Mouse (Mus musculus) layer of hippocampus, adult 6 months (tissue): ENCODE measurements around the gene Olfr1136. TPM values are rescaled to one million over a fixed set of nuclear protein-coding genes. Genes with fewer than 3 reads are reported as not detected.

Experiments
- long read RNA-seq, 2 experiments: library from polyadenylated mRNA; unstranded; transcript quantifications; one replicate each; pipeline ENCODE4 v2.0.0; 2019 to 2020
- polyA plus RNA-seq: library from polyadenylated mRNA; unstranded; fragments of <200 nt; fragmentation: Nextera tagmentation; gene quantifications from 2 replicates; pipeline ENCODE4 v1.2.3, GENCODE M21; 2021

Gene Olfr1136
- polyA plus RNA-seq = not detected in 2 replicates
- long read RNA-seq, experiment 1 = 0 reads
- long read RNA-seq, experiment 2 = 0 reads

DNA sequence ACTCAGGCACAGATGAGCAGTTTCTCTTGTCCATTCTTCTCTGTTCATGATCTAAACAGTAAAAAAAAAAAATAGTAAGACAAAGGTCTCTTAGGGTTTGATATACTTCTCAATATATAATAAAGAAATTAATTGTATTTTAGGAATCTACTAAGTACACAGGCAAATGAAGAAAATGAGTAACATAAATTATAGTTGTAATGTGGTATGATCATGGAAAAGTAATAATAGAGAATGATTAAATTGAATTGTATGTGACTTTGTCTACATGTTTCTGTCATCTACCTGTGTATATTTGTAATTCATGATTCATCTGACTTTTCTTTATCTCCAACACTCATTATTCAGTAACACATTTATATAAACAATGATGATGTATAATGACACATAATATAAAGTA, at the start of gene Olfr1136:
TSS of gene Olfr1136 (minus strand) at position 101 of the 400 bp plus-strand sequence.

DNA sequence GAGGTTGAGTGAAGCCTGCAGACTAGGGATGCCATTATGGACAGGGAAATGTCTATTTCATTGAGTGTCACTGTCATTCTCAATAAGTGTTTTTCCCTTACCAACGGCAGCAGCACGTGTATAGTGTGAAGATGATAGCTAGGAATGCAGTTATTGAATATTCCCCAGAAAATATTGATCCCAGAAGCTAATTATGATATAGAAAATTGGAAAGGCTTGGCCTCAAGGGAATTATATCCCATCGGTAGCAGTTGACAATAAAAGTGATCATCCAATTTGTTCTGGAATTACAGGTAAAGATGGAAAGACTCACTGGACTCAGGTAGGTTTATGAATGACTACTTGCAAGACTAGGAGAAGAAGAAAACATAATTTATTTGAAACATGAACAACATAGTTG, 49.7 kb upstream of the Olfr1136 start, which contains the start of gene Olfr1140:
TSS of gene Olfr1140 (plus strand) at position 301 of the 400 bp plus-strand sequence.

DNA sequence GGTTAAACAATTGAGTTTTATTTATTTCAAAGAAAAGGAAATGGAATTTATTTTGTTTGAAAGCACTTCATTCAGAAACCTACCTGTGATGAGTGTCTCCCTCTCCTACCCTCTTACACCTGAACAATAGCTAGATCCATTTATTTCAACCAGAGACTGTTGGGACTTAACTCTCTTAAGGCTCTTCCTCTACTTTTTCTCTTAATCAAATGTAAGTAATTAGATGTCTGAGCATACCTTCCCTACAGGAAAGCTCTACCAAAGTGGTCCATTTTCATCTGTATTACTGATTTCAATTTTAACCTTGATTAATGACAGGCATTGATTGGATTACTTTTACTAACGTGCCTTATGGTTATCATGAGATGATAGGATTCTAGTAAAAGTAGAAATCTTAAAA, 46.1 kb upstream of the Olfr1136 start, which contains the start of gene Olfr1138:
TSS of gene Olfr1138 (minus strand) at position 101 of the 400 bp plus-strand sequence.

DNA sequence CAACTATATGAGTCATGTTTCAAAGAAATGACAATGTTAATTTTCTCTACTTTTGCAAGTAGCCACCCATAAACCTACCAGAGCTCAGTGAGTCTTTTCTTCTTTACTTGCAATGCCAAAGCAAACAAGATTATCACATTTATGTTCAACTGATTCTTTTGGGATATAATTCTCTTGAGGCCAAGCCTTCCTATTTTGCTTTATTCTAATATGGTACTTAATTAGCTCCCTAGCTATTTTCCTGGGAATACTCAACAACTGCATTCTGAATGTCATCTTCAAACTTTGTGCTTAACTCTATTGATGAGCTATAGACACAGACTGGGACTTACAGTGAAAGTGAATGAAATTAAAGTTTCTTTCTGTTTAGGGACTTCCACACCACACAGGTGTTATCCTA, 19.3 kb upstream of the Olfr1136 start, which contains the start of gene Olfr1137:
TSS of gene Olfr1137 (minus strand) at position 101 of the 400 bp plus-strand sequence.

DNA sequence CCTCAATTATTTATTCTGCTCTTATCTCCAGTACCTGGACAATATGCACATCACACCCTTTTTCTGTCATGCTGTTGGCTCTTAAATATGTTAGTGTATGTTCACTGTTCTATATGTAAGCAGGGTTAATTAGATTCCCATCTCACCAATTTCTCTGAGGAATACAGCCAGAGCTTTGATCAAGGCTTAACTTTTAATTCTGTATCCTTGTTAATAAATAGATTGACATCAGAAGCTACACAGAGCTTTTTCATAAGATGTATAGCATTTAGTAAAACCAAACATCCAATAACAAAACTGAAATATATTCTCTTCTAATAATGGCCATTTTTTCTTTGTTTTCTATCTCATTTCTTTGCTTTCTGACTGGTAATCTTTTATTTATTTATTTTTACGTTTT, 20.2 kb downstream of the Olfr1136 start, which contains the start of gene Olfr1135:
TSS of gene Olfr1135 (minus strand) at position 101 of the 400 bp plus-strand sequence.

DNA sequence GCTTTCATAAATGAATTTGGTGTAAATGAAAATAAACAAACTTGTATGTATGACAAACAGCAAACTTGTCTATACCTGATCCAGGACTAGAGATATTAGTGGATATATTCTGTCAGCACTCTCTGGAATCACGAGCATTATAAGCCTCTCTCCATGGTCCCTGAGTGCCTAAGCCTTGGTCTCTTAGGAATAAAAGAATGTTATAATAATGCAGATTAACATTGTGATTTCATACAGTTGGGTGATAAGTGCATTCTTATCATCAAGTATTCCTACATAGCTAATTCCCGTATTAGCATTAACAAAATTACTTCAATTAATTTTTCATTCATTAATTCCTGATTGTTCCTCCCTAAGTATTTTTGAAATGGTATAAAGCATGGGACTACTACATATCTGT, 35.4 kb downstream of the Olfr1136 start, which contains the start of gene Olfr1134:
TSS of gene Olfr1134 (minus strand) at position 101 of the 400 bp plus-strand sequence.

DNA sequence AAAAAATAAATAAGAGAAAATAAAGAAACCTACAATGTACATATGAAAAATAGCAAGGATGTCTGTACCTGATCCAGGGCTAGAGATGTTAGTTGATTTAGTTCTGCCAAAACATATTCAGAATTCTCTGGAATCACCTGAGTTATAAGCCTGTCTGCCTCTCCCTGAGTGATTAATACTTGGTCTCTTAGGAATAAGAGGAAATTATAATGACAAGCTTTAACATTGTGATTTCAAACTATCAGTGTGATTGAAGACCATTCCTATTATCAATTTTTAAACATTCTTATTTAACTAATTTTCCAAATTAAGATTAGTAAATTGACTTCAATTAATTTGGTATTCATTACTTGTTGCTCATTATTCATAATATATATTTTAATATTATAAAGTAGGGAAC, 46.5 kb downstream of the Olfr1136 start, which contains the start of gene Olfr1133:
TSS of gene Olfr1133 (minus strand) at position 101 of the 400 bp plus-strand sequence.

Other genes starting within 250 kb of the Olfr1136 start
- not detected in 2 replicates for gene Olfr1126, start 240.0 kb downstream of the Olfr1136 start, polyA plus RNA-seq
- gene Pramel7, start 196.9 kb downstream of the Olfr1136 start, polyA plus RNA-seq = not detected in 2 replicates
- gene Pramel6, start 187.4 kb downstream of the Olfr1136 start, polyA plus RNA-seq = not detected in 2 replicates
- gene Olfr153, start 162.2 kb downstream of the Olfr1136 start, polyA plus RNA-seq = not detected in 2 replicates
- not detected in 2 replicates for gene Olfr1128, start 148.4 kb downstream of the Olfr1136 start, polyA plus RNA-seq
- not detected in 2 replicates for gene Olfr1129, start 120.0 kb downstream of the Olfr1136 start, polyA plus RNA-seq
- not detected in 2 replicates for gene Olfr1130, start 87.7 kb downstream of the Olfr1136 start, polyA plus RNA-seq
- gene Olfr1131, start 66.8 kb downstream of the Olfr1136 start, polyA plus RNA-seq = not detected in 2 replicates
- gene Olfr1132, start 56.4 kb downstream of the Olfr1136 start, polyA plus RNA-seq = not detected in 2 replicates
- gene Olfr1133, start 46.6 kb downstream of the Olfr1136 start, polyA plus RNA-seq = not detected in 2 replicates
- not detected in 2 replicates for gene Olfr1134, start 35.5 kb downstream of the Olfr1136 start, polyA plus RNA-seq
- gene Olfr1135, start 20.3 kb downstream of the Olfr1136 start, polyA plus RNA-seq = not detected in 2 replicates
- not detected in 2 replicates for gene Olfr1137, start 19.2 kb upstream of the Olfr1136 start, polyA plus RNA-seq
- gene Olfr1138, start 46.0 kb upstream of the Olfr1136 start, polyA plus RNA-seq = not detected in 2 replicates
- not detected in 2 replicates for gene Olfr1140, start 49.8 kb upstream of the Olfr1136 start, polyA plus RNA-seq
- gene Olfr1141, start 60.0 kb upstream of the Olfr1136 start, polyA plus RNA-seq = not detected in 2 replicates
- not detected in 2 replicates for gene Olfr152, start 85.5 kb upstream of the Olfr1136 start, polyA plus RNA-seq
- not detected in 2 replicates for gene Olfr1143, start 106.6 kb upstream of the Olfr1136 start, polyA plus RNA-seq
- not detected in 2 replicates for gene Olfr1145, start 115.9 kb upstream of the Olfr1136 start, polyA plus RNA-seq
- gene Olfr1148, start 136.6 kb upstream of the Olfr1136 start, polyA plus RNA-seq = not detected in 2 replicates
- gene Olfr1150-ps1, start 150.0 kb upstream of the Olfr1136 start, polyA plus RNA-seq = not detected in 2 replicates
- not detected in 2 replicates for gene Olfr1151, start 161.9 kb upstream of the Olfr1136 start, polyA plus RNA-seq
- not detected in 2 replicates for gene Olfr1152, start 172.5 kb upstream of the Olfr1136 start, polyA plus RNA-seq
- not detected in 2 replicates for gene Olfr1153, start 201.0 kb upstream of the Olfr1136 start, polyA plus RNA-seq
- not detected in 2 replicates for gene Olfr1154, start 211.2 kb upstream of the Olfr1136 start, polyA plus RNA-seq